Mouse (Mus musculus) kidney, adult 10 weeks (tissue): ENCODE results near the gene H2-DMb1. TPM values are rescaled to one million over a fixed set of nuclear protein-coding genes. Genes with fewer than 3 reads are reported as not detected.

Source experiments
- polyA plus RNA-seq: library from polyadenylated mRNA; stranded (reverse); fragments of 350-450 nt; fragmentation: Illumina TruSeq; extraction: RNeasy Lipid Tissue Mini Kit (QIAGEN cat#74804); gene quantifications from one replicate; pipeline ENCODE4 v1.2.3, GENCODE M21; 2014; ENCODE audit warnings: low read depth, low replicate concordance

Gene H2-DMb1
- 7.9 TPM for polyA plus RNA-seq

DNA sequence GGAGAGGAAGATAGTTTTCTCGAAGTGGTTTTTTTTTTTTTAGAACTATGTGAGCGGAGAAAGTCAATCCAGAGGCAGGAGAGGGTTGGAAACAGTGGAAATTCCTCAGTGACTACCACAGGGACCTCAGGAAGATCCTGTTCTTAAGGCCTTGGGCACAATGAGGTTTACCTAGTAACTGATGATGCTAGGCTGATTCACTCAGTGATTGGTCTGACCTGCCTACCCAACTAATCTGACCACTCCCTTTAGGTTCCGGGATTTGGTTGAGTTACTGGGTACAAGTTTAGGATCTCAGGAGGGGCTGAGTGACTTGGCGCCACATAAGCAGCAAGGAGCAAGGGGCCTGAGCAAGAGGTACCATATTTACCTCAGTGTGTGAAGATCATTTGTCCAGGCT, at the start of gene H2-DMb1:
TSS of gene H2-DMb1 (plus strand) at position 150 of the 400 bp plus-strand sequence.

DNA sequence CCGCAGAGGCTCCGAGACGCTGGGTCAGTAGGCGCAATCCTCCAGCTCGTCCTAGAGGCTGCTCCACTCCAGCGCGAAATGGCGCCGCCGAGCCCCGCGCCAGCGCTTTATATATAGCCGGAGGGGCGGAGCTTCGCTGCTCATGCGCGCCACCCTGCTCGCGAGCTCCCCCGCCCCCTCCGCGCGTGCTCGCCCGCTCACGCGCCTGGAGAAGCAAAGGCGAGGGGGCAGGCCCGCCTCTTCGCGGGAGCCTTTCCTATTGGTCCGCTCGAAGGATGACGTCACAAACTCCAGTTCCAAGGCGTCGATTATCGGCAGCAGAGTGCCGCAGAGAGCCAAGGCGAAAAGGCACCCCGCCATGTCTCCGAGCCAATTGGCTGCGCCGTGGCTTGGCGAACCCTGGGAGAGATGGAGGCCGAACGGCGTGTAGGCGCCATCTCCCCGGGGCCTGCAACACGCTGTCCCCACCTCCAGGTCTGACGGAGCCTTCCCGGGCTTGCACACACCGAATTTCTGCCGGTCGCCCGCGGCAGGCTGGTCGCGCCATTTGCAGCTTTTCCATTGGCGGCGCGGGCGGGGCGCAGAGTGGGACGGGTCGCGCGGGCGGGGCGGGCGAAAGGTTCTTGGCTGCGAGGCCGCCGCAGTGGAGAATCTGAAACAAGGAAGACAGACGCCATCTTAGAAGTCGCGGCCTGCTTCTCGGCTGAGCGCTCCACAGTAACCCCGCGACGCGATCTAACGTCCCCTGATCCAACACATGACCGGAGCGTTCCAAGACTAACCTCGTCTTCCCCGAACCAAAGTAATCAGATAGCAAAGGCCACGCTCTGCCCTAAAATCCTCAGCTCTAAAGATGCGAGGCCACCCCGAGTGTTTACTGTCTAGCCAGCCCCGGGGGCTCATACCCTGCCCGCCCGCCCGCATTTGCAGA, 33.4 kb upstream of the H2-DMb1 start, which contains the start of gene H2-DMa:
TSS of gene H2-DMa (plus strand) at position 293 of the 931 bp plus-strand sequence.

GRCm38 (mm10) chr17:34122188-34122984, 30.5 kb upstream of the H2-DMb1 start, which contains the start of gene Brd2:
Gene Brd2, minus strand, starts transcription at chr17:34122634.

GRCm38 (mm10) chr17:34143033-34143432, 9.8 kb upstream of the H2-DMb1 start, which contains the start of gene H2-DMb2:
Gene H2-DMb2, plus strand, starts transcription at chr17:34143307.

DNA sequence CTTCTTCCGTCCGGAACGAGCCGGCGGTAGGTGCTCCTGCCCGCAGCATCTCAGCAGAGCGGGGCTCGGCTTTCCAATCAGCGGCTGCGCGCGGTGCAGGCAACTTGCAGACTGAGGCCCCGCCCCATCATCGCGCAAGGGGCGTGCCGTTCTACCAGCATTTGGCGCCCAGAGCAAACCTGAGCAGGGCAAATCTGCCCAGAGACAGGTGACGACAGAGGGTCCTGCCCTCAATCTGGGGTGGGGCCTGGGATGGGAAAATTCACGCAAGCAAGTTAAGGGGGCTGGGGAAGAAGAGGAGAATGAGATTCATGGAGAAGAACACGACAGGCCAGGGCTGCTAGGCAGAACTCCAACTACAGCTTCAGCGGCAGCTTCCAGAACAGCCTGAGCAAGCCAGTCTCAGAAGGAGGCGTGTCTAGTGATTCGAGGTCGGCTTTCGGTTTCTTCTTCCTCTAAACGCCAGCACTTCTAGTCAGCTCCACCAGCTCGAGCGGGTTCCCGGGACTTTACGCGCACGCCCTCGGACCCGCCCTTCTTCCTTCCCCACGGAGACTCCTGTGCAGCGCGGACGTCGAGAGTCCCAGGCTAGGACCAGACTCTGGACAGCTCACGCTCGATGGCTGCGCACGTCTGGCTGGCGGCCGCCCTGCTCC, 34.5 kb downstream of the H2-DMb1 start, which contains the start of the genes Tap1 and Psmb9:
TSS of gene Tap1 (plus strand) at position 293 of the 656 bp plus-strand sequence.
TSS of gene Psmb9 (minus strand) at position 504 of the 656 bp plus-strand sequence.

DNA sequence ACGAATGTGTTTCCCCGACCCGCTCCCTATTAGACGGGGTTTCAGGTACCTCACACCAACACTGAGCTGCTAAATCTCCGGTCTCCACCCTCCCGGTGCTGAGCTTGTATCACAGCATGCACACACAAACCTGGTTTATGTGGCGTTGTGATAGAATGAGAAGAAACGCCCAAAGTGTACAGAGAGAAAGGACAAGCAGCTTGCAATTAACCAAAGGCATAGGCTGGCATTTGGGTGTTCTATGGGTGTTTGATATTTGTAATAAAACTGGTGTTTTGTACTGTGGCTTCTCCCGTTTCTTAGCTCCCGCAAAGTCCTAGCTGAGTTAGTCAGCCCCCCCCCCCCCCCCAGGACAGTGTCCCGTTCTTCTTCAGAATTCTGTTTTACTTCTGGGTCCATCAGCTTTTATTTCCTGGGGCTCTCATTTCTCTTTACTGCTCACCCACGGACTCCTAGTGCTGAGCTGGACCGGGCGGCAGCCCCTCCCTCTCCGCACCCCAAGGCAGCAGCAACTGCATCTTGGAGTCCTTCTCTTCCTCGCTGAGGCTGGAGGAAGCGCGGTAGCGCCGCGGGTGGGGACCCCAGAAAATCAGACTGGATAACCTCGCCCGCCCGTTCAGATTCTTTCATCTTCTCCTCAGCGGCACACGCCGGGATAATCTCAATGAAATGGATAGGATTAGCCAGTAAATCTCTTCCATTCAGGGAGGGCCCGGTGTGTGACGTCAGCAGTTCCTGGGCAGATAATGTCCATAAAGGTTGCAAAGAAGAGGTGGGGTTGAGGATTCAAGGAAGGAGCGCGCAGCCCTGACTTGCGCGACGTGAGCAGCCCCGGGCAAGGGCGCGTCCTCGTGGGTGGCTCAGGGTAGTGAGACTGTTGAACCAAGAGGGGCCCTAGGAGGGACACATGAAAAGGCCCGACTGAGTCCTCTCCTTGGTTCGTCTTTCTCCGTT, 44.3 kb downstream of the H2-DMb1 start, which contains the start of gene Psmb8:
TSS of gene Psmb8 (plus strand) at position 781 of the 954 bp plus-strand sequence.

DNA sequence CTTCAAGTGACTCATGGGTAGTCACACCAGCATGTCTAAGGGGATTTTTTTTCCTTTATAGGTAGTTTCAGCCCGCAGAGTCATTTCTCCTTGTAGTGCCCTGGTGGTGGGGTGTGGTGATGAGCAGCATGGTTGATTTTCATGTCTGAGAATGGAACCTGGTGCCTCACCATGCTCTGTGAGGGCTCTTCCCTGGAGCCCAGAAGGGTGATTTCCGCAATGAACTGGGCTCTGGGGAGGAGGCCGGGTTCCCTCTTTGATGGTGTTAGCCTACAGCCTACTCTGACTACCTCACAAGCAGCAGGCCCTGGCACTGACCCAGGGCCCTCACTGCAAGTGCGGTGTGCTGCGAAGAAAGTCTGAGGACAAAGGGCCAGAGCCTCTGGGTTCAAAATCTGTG, 50.6 kb downstream of the H2-DMb1 start, which contains the start of gene Tap2:
TSS of gene Tap2 (plus strand) at position 84 of the 400 bp plus-strand sequence.

Other genes starting within 250 kb of the H2-DMb1 start
- not detected for gene Platr17, start 247.9 kb upstream of the H2-DMb1 start, polyA plus RNA-seq
- gene Daxx, start 243.7 kb upstream of the H2-DMb1 start, polyA plus RNA-seq, result 5.0 TPM
- gene Tapbp, start 237.2 kb upstream of the H2-DMb1 start, polyA plus RNA-seq, result 17.3 TPM
- 1.3 TPM for gene Zbtb22, start 237.2 kb upstream of the H2-DMb1 start, polyA plus RNA-seq
- gene Rgl2, start 223.5 kb upstream of the H2-DMb1 start, polyA plus RNA-seq, result 1.6 TPM
- gene Pfdn6, start 212.7 kb upstream of the H2-DMb1 start, polyA plus RNA-seq, result 15.7 TPM
- 0.24 TPM for gene Wdr46, start 212.4 kb upstream of the H2-DMb1 start, polyA plus RNA-seq
- not detected for gene B3galt4, start 201.6 kb upstream of the H2-DMb1 start, polyA plus RNA-seq
- 2.9 TPM for gene Vps52, start 197.3 kb upstream of the H2-DMb1 start, polyA plus RNA-seq
- 17.5 TPM for gene Rps18, start 197.1 kb upstream of the H2-DMb1 start, polyA plus RNA-seq
- gene H2-K1, start 152.7 kb upstream of the H2-DMb1 start, polyA plus RNA-seq, result 78.8 TPM
- 0.44 TPM for gene Ring1, start 128.4 kb upstream of the H2-DMb1 start, polyA plus RNA-seq
- 3.7 TPM for gene H2-Ke6, start 125.0 kb upstream of the H2-DMb1 start, polyA plus RNA-seq
- 0.73 TPM for gene Slc39a7, start 121.4 kb upstream of the H2-DMb1 start, polyA plus RNA-seq
- 0.77 TPM for gene Rxrb, start 121.3 kb upstream of the H2-DMb1 start, polyA plus RNA-seq
- gene Col11a2, start 113.6 kb upstream of the H2-DMb1 start, polyA plus RNA-seq, result not detected
- gene H2-Oa, start 60.7 kb upstream of the H2-DMb1 start, polyA plus RNA-seq, result not detected
- not detected for gene H2-DMa, start 33.5 kb upstream of the H2-DMb1 start, polyA plus RNA-seq
- gene Brd2, start 30.4 kb upstream of the H2-DMb1 start, polyA plus RNA-seq, result 167 TPM
- gene H2-DMb2, start 9.8 kb upstream of the H2-DMb1 start, polyA plus RNA-seq, result 0.44 TPM
- 1.2 TPM for gene Tap1, start 34.5 kb downstream of the H2-DMb1 start, polyA plus RNA-seq
- gene Psmb9, start 34.7 kb downstream of the H2-DMb1 start, polyA plus RNA-seq, result not detected
- 0.73 TPM for gene Psmb8, start 44.6 kb downstream of the H2-DMb1 start, polyA plus RNA-seq
- not detected for gene Tap2, start 50.5 kb downstream of the H2-DMb1 start, polyA plus RNA-seq
- 1.1 TPM for gene H2-Ob, start 85.8 kb downstream of the H2-DMb1 start, polyA plus RNA-seq
- gene H2-Ab1, start 104.6 kb downstream of the H2-DMb1 start, polyA plus RNA-seq, result 18.3 TPM
- 51.8 TPM for gene H2-Aa, start 134.8 kb downstream of the H2-DMb1 start, polyA plus RNA-seq
- gene H2-Eb1, start 152.8 kb downstream of the H2-DMb1 start, polyA plus RNA-seq, result 2.6 TPM
- gene H2-Eb2, start 172.6 kb downstream of the H2-DMb1 start, polyA plus RNA-seq, result not detected
- gene Btnl2, start 201.8 kb downstream of the H2-DMb1 start, polyA plus RNA-seq, result not detected
- gene Btnl1, start 224.1 kb downstream of the H2-DMb1 start, polyA plus RNA-seq, result not detected
- 1.9 TPM for gene BC051142, start 245.7 kb downstream of the H2-DMb1 start, polyA plus RNA-seq